Mouse (Mus musculus): ENCODE measurements around the gene AI481877.

DNA sequence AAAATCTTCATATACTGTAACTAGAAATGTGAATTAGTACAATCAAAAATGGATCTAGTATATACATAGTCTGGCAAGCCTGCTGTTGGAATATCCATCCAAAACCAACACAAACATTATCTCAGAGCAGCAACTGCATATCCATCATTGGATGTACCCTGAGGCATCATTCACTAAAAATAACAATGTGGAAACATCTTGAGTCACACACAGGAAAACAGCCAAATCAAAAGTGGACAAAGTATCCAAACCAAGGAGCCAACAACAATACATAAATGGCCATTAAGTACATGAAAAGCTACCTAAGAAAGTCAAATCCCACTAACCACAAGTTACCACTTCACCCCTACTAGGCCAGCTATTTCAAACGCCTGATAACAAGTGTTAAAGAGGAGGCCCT, 49.4 kb downstream of the AI481877 start:
- TF ChIP-seq CTCF (IDR thresholded peaks at IDR 0.05): no peak
- TF ChIP-seq EP300 (IDR thresholded peaks at IDR 0.05): no peak

Data from lung, postnatal 0 days (tissue).